Mouse (Mus musculus): ENCODE results near the gene Slc9c1.

- TF ChIP-seq POLR2A (IDR thresholded peaks at IDR 0.05; ENCODE audit: borderline replicate concordance, control insufficient read depth, low read depth, low read length) (no peak), CTCF (IDR thresholded peaks at IDR 0.05; ENCODE audit: control insufficient read depth, insufficient read depth, low read length) (no peak)
These were observed 9.6 kb upstream of the Slc9c1 start for GRCm38 (mm10) chr16:45525551-45525950.

Measured in bone marrow, adult 2 months (tissue).